Mouse (Mus musculus) intestine, postnatal 0 days (tissue): Measurements from ENCODE around the gene Lmln. TPM values are rescaled to one million over a fixed set of nuclear protein-coding genes. Genes with fewer than 3 reads are reported as not detected.
"Not testable (repeated sequence)": the region's sequence is repeated elsewhere in the genome, so short reads cannot be mapped to it uniquely, and the experiment has no call there.

Source experiments
- ATAC-seq: fragments of 200-750 bp; cut with Nextera tagmentation; 2 replicates; pipeline ENCODE4 v1.8.0; 2017; ENCODE audit warnings: mild to moderate bottlenecking, moderate TSS enrichment, moderate library complexity
- H3K27ac ChIP-seq: fragments of 300-500 bp; sonication (generic); 2 replicates; pipeline ENCODE4 v1.5.1; 2014; ENCODE audit warnings: mild to moderate bottlenecking, low read depth, low read length, moderate library complexity
- H3K27me3 ChIP-seq: fragments of 300-500 bp; sonication (generic); replicated peaks from 2 replicates; pipeline ENCODE4 v1.6.1; 2014; ENCODE audit warnings: low read length, mixed read lengths; ENCODE audit not compliant: control insufficient read depth, insufficient read depth
- H3K36me3 ChIP-seq: fragments of 300-500 bp; sonication (generic); 2 replicates; pipeline ENCODE4 v1.6.1; 2014; ENCODE audit warnings: mild to moderate bottlenecking, moderate library complexity; ENCODE audit not compliant: control insufficient read depth, insufficient read depth
- H3K4me1 ChIP-seq: fragments of 300-500 bp; sonication (generic); replicated peaks from 2 replicates; pipeline ENCODE4 v1.6.1; 2014; ENCODE audit warnings: antibody characterized with exemption, low read length, mixed read lengths; ENCODE audit not compliant: control insufficient read depth, insufficient read depth
- H3K4me2 ChIP-seq: fragments of 300-500 bp; sonication (generic); replicated peaks from 2 replicates; pipeline ENCODE4 v1.6.1; 2014; ENCODE audit warnings: low read depth, mild to moderate bottlenecking, moderate library complexity
- H3K4me3 ChIP-seq: fragments of 300-500 bp; sonication (generic); 2 replicates; pipeline ENCODE4 v1.5.1; 2014; ENCODE audit warnings: low read depth, low read length
- H3K9ac ChIP-seq: fragments of 300-500 bp; sonication (generic); 2 replicates; pipeline ENCODE4 v1.6.1; 2014; ENCODE audit warnings: mild to moderate bottlenecking, low read depth, low read length
- H3K9me3 ChIP-seq: fragments of 300-500 bp; sonication (generic); 2 replicates; pipeline ENCODE4 v1.6.1; 2016; ENCODE audit warnings: mixed run types; ENCODE audit not compliant: control insufficient read depth
- CTCF ChIP-seq: sonication (generic); IDR thresholded peaks from 2 replicates; pipeline ENCODE4 v1.5.1; 2016; ENCODE audit warnings: low read depth, mild to moderate bottlenecking, control low read depth, antibody characterized with exemption, moderate library complexity
- WGBS: fragments of 180-500 bp; shearing (Covaris S2); extraction: QIAGEN DNeasy Blood & Tissue Kit; methylation state at CpG from one replicate; pipeline ENCODE4 v1.1.7; 2014; 5-methylcytosine and 5-hydroxymethylcytosine counted together
- polyA plus RNA-seq: library from polyadenylated mRNA; unstranded; fragments of >200 nt; fragmentation: Nextera tagmentation; extraction: Ambion mirVana; gene quantifications from 2 replicates; pipeline ENCODE4 v1.2.1, GENCODE M21; 2015

Gene Lmln
- polyA plus RNA-seq, 1 experiment from 2014 or later = 0.99 TPM

DNA sequence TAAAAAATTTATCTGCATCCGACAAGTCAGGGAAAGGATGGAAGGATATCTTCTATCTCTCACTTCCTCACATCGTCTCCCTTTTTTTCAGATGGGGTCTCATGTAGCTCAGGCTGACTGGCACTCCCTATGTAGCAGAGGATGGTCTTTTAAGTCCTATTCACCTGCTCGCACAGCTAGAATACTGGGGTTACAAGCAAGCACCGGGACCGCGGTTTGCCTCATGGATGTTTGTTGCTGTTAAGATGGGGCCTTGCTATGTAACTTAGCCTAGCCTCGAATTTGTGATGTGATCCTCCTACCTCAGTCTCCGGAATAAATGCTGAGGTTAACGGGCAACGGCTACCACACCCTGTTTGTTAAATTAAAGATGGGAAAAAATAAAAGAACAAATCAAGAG, 6.7 kb upstream of the Lmln start:
- Histone ChIP-seq H3K4me2 (peak overlapping the region; percentile 74), H3K36me3 (peaks cover 24% of the 10 kb centered on the region), H3K4me1 (0 out of 2 replicates have a peak, but pooled peaks cover 8% of the 10 kb centered on the region), H3K27me3 (no peaks in the 10 kb centered on the region), H3K9me3 (no peaks in the 10 kb centered on the region), H3K9ac (no peak overlapping the region), H3K27ac (no peak overlapping the region), H3K4me3 (peak overlapping the region; percentile 97)
- WGBS = 18% methylated on average over 10 of the region's 10 CpGs
- 0 out of 2 replicates have a peak, but pooled peaks have one; percentile 0 for ATAC-seq
- no peak for TF ChIP-seq CTCF

DNA sequence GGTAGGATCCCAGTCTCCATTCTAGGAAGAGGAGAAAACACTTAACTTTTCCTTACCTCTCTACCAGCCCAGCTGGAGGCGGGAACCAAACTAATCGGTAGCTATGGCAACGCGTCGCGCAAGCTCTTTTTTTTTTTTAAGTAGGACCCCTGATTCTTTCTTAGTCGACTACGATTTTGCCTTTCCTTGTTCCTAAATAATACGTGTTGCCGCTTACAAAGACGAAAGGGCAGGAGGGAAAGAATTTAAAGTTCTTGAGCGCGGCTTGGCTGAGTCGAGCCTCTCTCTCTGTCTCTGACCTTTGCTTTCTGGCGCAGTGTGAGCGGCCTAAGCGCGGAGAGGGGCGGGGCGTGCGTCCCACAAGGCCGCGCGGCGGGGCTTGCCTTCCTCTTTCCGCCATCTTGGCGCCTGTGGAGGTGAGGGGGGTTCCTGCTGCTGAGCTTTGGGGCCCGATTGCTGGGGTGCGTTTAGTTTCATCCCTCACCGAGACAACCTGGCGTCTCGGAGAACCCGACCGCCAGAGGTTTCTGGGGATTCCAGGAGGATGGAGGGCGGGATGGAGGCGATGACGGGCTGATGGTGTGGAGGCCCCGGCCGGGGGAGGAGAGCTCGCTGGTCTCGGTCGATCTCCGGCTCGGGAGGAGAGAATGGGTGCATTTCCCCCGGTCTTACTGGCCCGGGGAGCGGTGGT, 6.1 kb upstream of the Lmln start, which contains the start of the genes Iqcg and Rpl35a:
Gene Iqcg (minus strand): TSS at position 124 of the 691 bp plus-strand sequence.
Gene Rpl35a (plus strand): TSS at position 359 of the 691 bp plus-strand sequence.
- 0 out of 2 replicates have a peak, but pooled peaks cover 8% of the 10 kb centered on the region for H3K4me1 ChIP-seq
- H3K9ac ChIP-seq = peak within 1 kb of the TSS; percentile 94
- H3K36me3 ChIP-seq = peaks cover 28% of the 10 kb centered on the region
- H3K27me3 ChIP-seq = no peaks in the 10 kb centered on the region
- peak within 1 kb of the TSS; percentile 97 for H3K4me3 ChIP-seq
- ATAC-seq = peak; percentile 90
- H3K9me3 ChIP-seq = no peaks in the 10 kb centered on the region
- peak within 1 kb of the TSS; percentile 83 for H3K27ac ChIP-seq
- TF ChIP-seq CTCF = peak; percentile 5; the same call in 1 of the 2 replicates
- H3K4me2 ChIP-seq = peak within 1 kb of the TSS; percentile 74
- under 1% methylated on average over 47 of the region's 47 CpGs for WGBS

DNA sequence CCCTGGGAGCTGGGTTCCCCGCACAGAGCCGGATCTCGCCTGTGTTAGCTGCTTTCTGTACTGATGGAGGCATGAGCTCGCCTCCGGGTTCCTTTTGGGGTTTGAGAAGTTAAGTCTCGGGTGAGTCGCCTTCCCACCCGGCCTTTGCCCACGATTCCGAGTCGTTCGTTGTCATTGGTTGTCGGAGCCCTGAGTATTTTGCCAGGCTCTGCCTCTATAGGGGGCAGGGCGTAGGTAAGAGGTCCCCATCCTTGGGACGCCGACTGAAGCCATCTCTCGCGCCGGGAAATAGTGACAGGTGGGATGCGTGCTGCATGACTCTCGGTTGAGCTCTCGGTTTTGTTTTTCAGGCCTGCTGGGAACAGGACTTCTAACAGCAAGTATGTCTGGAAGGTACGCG, 5.5 kb upstream of the Lmln start:
- H3K4me1 ChIP-seq = 0 out of 2 replicates have a peak, but pooled peaks cover 8% of the 10 kb centered on the region
- no peaks in the 10 kb centered on the region for H3K9me3 ChIP-seq
- no peak for TF ChIP-seq CTCF
- no peaks in the 10 kb centered on the region for H3K27me3 ChIP-seq
- peak overlapping the region; percentile 94 for H3K9ac ChIP-seq
- H3K4me2 ChIP-seq = peak overlapping the region; percentile 74
- H3K36me3 ChIP-seq = peaks cover 28% of the 10 kb centered on the region
- under 1% methylated on average over 24 of the region's 24 CpGs for WGBS
- H3K27ac ChIP-seq = peak overlapping the region; percentile 83
- peak; percentile 34 for ATAC-seq
- H3K4me3 ChIP-seq = peak overlapping the region; percentile 97

DNA sequence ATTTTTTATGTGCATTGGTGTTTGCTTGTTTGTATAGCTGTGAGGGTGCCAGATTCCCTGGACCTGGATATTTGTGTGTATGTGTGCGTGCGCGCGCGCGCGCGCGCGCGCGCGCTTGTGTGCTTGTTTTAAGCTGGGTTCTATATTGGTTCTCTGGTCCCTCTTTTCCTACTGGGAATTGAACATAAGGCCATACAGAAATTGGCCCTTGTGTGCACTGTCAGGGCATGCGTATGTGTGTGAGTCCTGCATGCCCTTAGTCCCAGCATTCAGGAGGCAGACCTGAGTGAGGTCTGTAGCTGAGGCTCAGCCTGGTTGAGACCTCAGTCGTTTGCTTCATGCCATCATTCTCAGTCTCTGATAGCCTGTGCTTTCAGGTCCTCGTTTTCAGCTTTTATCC, 4.3 kb upstream of the Lmln start:
- ATAC-seq = no peak
- no peak overlapping the region for H3K27ac ChIP-seq
- H3K9ac ChIP-seq = no peak overlapping the region
- H3K4me2 ChIP-seq = peak overlapping the region; percentile 74
- 84% methylated on average over 16 of the region's 16 CpGs for WGBS
- peaks cover 28% of the 10 kb centered on the region for H3K36me3 ChIP-seq
- no peaks in the 10 kb centered on the region for H3K27me3 ChIP-seq
- H3K9me3 ChIP-seq = no peaks in the 10 kb centered on the region
- no peak for TF ChIP-seq CTCF
- H3K4me3 ChIP-seq = peak overlapping the region; percentile 97
- 0 out of 2 replicates have a peak, but pooled peaks cover 8% of the 10 kb centered on the region for H3K4me1 ChIP-seq

DNA sequence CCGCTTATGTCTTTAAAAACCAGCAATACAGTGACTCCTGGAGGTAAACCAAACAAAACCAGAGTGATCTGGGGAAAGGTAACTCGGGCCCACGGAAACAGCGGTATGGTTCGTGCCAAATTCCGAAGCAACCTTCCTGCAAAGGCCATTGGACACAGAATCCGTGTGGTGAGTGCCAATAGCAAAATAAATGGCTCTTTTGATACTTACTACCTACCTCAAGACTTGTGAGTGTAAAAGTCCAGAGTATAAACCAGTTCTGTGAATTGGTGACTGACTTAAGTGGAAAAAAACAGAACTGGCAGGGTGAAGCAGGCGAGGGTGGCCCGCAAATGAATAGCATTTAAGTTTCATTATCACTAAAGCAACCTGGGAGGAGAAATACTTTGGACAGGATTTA, 3.7 kb upstream of the Lmln start:
- H3K4me2 ChIP-seq, H3K9ac ChIP-seq: not testable (repeated sequence)

DNA sequence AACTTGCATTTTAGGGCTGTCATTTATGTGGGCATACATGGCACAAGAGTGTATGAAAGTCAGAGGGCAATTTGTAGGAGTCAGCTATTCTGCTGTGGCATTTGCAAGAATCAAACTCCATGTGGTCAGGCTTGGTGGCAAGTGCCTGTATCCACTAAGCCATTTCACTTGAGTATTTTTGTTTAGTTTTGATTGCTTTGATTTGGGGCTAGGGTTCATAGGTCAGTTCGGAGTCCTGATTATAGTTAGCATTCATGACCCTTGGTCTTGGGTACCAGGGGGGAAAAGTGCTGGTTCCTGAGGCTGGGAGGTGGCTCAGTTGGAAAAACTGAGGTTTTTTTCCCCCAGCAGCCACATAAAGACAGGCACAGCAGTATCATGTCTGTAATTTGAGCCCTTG, 2.9 kb upstream of the Lmln start:
- Histone ChIP-seq H3K4me3 (no peak overlapping the region), H3K36me3 (peaks cover 28% of the 10 kb centered on the region), H3K4me2 (no peak overlapping the region), H3K27me3 (no peaks in the 10 kb centered on the region), H3K9ac (no peak overlapping the region), H3K9me3 (no peaks in the 10 kb centered on the region), H3K4me1 (0 out of 2 replicates have a peak, but pooled peaks cover 8% of the 10 kb centered on the region), H3K27ac (0 out of 2 replicates have a peak overlapping the region, but pooled peaks have one; percentile 41)
- ATAC-seq = no peak
- WGBS = 76% methylated on average over 1 of the region's 1 CpGs
- TF ChIP-seq CTCF = no peak

More for the DNA sequence above, 3.7 kb upstream of the Lmln start:
- H3K4me1 ChIP-seq, H3K4me3 ChIP-seq, H3K27me3 ChIP-seq, ATAC-seq, H3K9me3 ChIP-seq: not testable (repeated sequence)
- WGBS = 74% methylated on average over 9 of the region's 9 CpGs
- peak overlapping the region; percentile 41; the same call in 1 of the 2 replicates for H3K27ac ChIP-seq
- H3K36me3 ChIP-seq = peaks cover 28% of the 10 kb centered on the region
